Mouse (Mus musculus) heart, embryonic 14.5 days (tissue): ENCODE results near the gene Map3k20. TPM values are rescaled to one million over a fixed set of nuclear protein-coding genes. Genes with fewer than 3 reads are reported as not detected.

Source experiments
- ATAC-seq: fragments of 200-750 bp; cut with Nextera tagmentation; 2 replicates; pipeline ENCODE4 v1.8.0; 2017; ENCODE audit warnings: low read depth, moderate TSS enrichment; ENCODE audit not compliant: insufficient number of reproducible peaks, insufficient read depth, low FRiP score
- H3K27ac ChIP-seq, 2 experiments: fragments of 200-500 bp in 1 of 2; fragments of 300-500 bp in 1 of 2; sonication (generic) in 1 of 2; replicated peaks in 1 of 2; 2 replicates each; pipeline ENCODE4 v1.5.1; 2012 to 2014; ENCODE audit warnings: low read depth in 2 of 2, low read length in 2 of 2, control low read depth in 1 of 2, mild to moderate bottlenecking in 1 of 2, mixed read lengths in 1 of 2; ENCODE audit not compliant: control insufficient read depth in 1 of 2, insufficient read depth in 1 of 2
- H3K27me3 ChIP-seq: fragments of 300-500 bp; sonication (generic); 2 replicates; pipeline ENCODE4 v1.6.1; 2014; ENCODE audit warnings: mild to moderate bottlenecking, low read length, control low read depth; ENCODE audit not compliant: control insufficient read depth, insufficient read depth
- H3K36me3 ChIP-seq: fragments of 300-500 bp; sonication (generic); 2 replicates; pipeline ENCODE4 v1.6.1; 2014; ENCODE audit warnings: mild to moderate bottlenecking, control low read depth, low read length, mixed read lengths; ENCODE audit not compliant: control insufficient read depth, insufficient read depth
- H3K4me1 ChIP-seq, 2 experiments: fragments of 200-500 bp in 1 of 2; fragments of 300-500 bp in 1 of 2; sonication (generic) in 1 of 2; 2 replicates each; pipeline ENCODE4 v1.6.1; 2012 to 2014; ENCODE audit warnings: low read length in 2 of 2, control low read depth in 1 of 2, mixed read lengths in 1 of 2; ENCODE audit not compliant: control insufficient read depth in 2 of 2, insufficient read depth in 2 of 2
- H3K4me2 ChIP-seq: fragments of 300-500 bp; sonication (generic); 2 replicates; pipeline ENCODE4 v1.6.1; 2014; ENCODE audit warnings: mild to moderate bottlenecking, low read length
- H3K4me3 ChIP-seq, 2 experiments: fragments of 200-500 bp in 1 of 2; fragments of 300-500 bp in 1 of 2; sonication (generic) in 1 of 2; 2 replicates each; pipeline ENCODE4 v1.5.1; 2012 to 2014; ENCODE audit warnings: low read length in 2 of 2, mild to moderate bottlenecking in 2 of 2, control low read depth in 1 of 2, low read depth in 1 of 2, moderate library complexity in 1 of 2; ENCODE audit not compliant: control insufficient read depth in 1 of 2, insufficient read depth in 1 of 2
- H3K9ac ChIP-seq: fragments of 300-500 bp; sonication (generic); 2 replicates; pipeline ENCODE4 v1.6.1; 2014; ENCODE audit warnings: mild to moderate bottlenecking, low read length
- H3K9me3 ChIP-seq: fragments of 300-500 bp; sonication (generic); 2 replicates; pipeline ENCODE4 v1.6.1; 2016; ENCODE audit warnings: low read length, control low read depth; ENCODE audit not compliant: control insufficient read depth
- WGBS: fragments of 180-500 bp; shearing (Covaris S2); extraction: QIAGEN DNeasy Blood & Tissue Kit; methylation state at CpG from one replicate; pipeline ENCODE4 v1.1.7; 2014; 5-methylcytosine and 5-hydroxymethylcytosine counted together
- polyA plus RNA-seq: library from polyadenylated mRNA; unstranded; fragments of >200 nt; fragmentation: Nextera tagmentation; extraction: Ambion mirVana; gene quantifications from 2 replicates; pipeline ENCODE4 v1.2.1, GENCODE M21; 2014

The Map3k20 gene
- polyA plus RNA-seq, 1 experiment from 2014 or later = 85.1 TPM

GRCm38 (mm10) chr2:72282733-72283132 lies 2.7 kb upstream of the Map3k20 start:
- Histone ChIP-seq H3K4me3 (no peak overlapping the region), H3K9ac (no peak overlapping the region), H3K4me2 (no peak overlapping the region), H3K36me3 (no peaks in the 10 kb centered on the region), H3K27me3 (no peaks in the 10 kb centered on the region), H3K4me1 (peaks cover 10 to 16% of the 10 kb centered on the region in 2 experiments), H3K27ac (no peak overlapping the region), H3K9me3 (no peaks in the 10 kb centered on the region)
- ATAC-seq = no peak
- WGBS = 75% methylated on average over 4 of the region's 4 CpGs

GRCm38 (mm10) chr2:72284689-72285088 lies 748 bp upstream of the Map3k20 start:
- Histone ChIP-seq H3K4me2 (peak overlapping the region; percentile 65), H3K27ac (peak overlapping the region; percentile 84 to 94; a peak in 3 of 4 replicates), H3K9ac (peak overlapping the region; percentile 99), H3K4me3 (peak overlapping the region in 1 of 2 experiments; percentile 90; a peak in 2 of 4 replicates), H3K9me3 (no peaks in the 10 kb centered on the region), H3K27me3 (no peaks in the 10 kb centered on the region), H3K4me1 (peaks cover 13 to 31% of the 10 kb centered on the region in 2 experiments), H3K36me3 (no peaks in the 10 kb centered on the region)
- WGBS = 32% methylated on average over 7 of the region's 7 CpGs
- no peak for ATAC-seq

GRCm38 (mm10) chr2:72285888-72286661 lies 638 bp downstream of the Map3k20 start:
- peak overlapping the region; percentile 99 for H3K9ac ChIP-seq
- peak overlapping the region; percentile 65 for H3K4me2 ChIP-seq
- ATAC-seq = peak; percentile 35
- H3K4me1 ChIP-seq = peaks cover 13 to 31% of the 10 kb centered on the region in 2 experiments
- under 1% methylated on average over 39 of the region's 60 CpGs for WGBS
- H3K9me3 ChIP-seq = no peaks in the 10 kb centered on the region
- H3K27me3 ChIP-seq = no peaks in the 10 kb centered on the region
- H3K4me3 ChIP-seq = peak overlapping the region; percentile 90 to 95
- H3K36me3 ChIP-seq = 0 out of 2 replicates have a peak, but pooled peaks cover under 1% of the 10 kb centered on the region
- peak overlapping the region; percentile 84 to 94 for H3K27ac ChIP-seq

- H3K27me3 ChIP-seq = no peaks in the 10 kb centered on the region
- H3K4me3 ChIP-seq = peak overlapping the region; percentile 27 to 90
- peak overlapping the region; percentile 65 for H3K4me2 ChIP-seq
- H3K4me1 ChIP-seq = peaks cover 13 to 31% of the 10 kb centered on the region in 2 experiments
- H3K9me3 ChIP-seq = no peaks in the 10 kb centered on the region
- peak overlapping the region; percentile 25 for H3K9ac ChIP-seq
- no peak for ATAC-seq
- 0 out of 2 replicates have a peak, but pooled peaks cover 4% of the 10 kb centered on the region for H3K36me3 ChIP-seq
- WGBS = 12% methylated on average over 4 of the region's 4 CpGs
- H3K27ac ChIP-seq = peak overlapping the region; percentile 69 to 82
Observed at GRCm38 (mm10) chr2:72287142-72287541, 1.7 kb downstream of the Map3k20 start.

- WGBS = 64% methylated on average over 11 of the region's 11 CpGs
- no peaks in the 10 kb centered on the region for H3K9me3 ChIP-seq
- no peak overlapping the region for H3K9ac ChIP-seq
- H3K27me3 ChIP-seq = no peaks in the 10 kb centered on the region
- H3K4me1 ChIP-seq = peaks cover 8 to 25% of the 10 kb centered on the region in 2 experiments
- H3K27ac ChIP-seq = no peak overlapping the region
- H3K36me3 ChIP-seq = 0 out of 2 replicates have a peak, but pooled peaks cover 7% of the 10 kb centered on the region
- no peak overlapping the region for H3K4me2 ChIP-seq
- ATAC-seq = no peak
- no peak overlapping the region for H3K4me3 ChIP-seq
Observed at GRCm38 (mm10) chr2:72288932-72289534, 3.6 kb downstream of the Map3k20 start.

GRCm38 (mm10) chr2:72291103-72291502 lies 5.7 kb downstream of the Map3k20 start:
- Histone ChIP-seq H3K4me2 (no peak overlapping the region), H3K36me3 (peaks cover 16% of the 10 kb centered on the region; the same call in 1 of the 2 replicates), H3K27ac (no peak overlapping the region), H3K9me3 (no peaks in the 10 kb centered on the region), H3K4me3 (no peak overlapping the region), H3K27me3 (no peaks in the 10 kb centered on the region), H3K4me1 (peaks cover 4 to 17% of the 10 kb centered on the region in 2 experiments; a peak in 3 of 4 replicates), H3K9ac (no peak overlapping the region)
- WGBS = 94% methylated on average over 1 of the region's 1 CpGs
- ATAC-seq = no peak

GRCm38 (mm10) chr2:72292573-72292972 lies 7.1 kb downstream of the Map3k20 start:
- no peak for ATAC-seq
- Histone ChIP-seq H3K4me3 (no peak overlapping the region), H3K9ac (no peak overlapping the region), H3K27ac (no peak overlapping the region), H3K4me1 (peaks cover 4 to 27% of the 10 kb centered on the region in 2 experiments; a peak in 3 of 4 replicates), H3K4me2 (no peak overlapping the region), H3K27me3 (no peaks in the 10 kb centered on the region), H3K36me3 (peaks cover 20% of the 10 kb centered on the region; the same call in 1 of the 2 replicates), H3K9me3 (no peaks in the 10 kb centered on the region)
- WGBS = 75% methylated on average over 8 of the region's 8 CpGs
